Mouse (Mus musculus) layer of hippocampus, adult 11-12 months (tissue): ENCODE results near the gene Gm11639.
"Not testable (repeated sequence)": the region's sequence is repeated elsewhere in the genome, so short reads cannot be mapped to it uniquely, and the experiment has no call there.

Source experiments
- DNase-seq: peaks from one replicate; pipeline ENCODE4 v3.0.0; 2022; ENCODE audit warnings: low spot score

Gene Gm11639

DNA sequence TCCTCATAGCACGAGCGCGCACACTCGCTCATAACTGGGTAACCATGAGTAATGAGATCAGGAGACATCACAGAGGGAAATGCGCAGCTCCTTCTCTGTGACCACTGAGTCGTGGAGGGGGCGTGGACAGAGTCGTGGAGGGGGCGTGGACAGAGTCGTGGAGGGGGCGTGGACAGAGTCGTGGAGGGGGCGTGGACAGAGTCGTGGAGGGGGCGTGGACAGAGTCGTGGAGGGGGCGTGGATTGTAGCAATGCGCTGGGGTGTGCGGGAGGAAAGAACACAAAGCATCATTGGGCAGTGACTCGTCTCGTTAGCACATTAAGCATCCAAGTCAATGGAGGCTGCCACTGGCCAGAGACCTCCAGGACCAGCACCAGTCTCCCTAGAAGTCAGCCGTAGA, 426.9 kb downstream of the Gm11639 start:
- DNase-seq, result not testable (repeated sequence)

DNA sequence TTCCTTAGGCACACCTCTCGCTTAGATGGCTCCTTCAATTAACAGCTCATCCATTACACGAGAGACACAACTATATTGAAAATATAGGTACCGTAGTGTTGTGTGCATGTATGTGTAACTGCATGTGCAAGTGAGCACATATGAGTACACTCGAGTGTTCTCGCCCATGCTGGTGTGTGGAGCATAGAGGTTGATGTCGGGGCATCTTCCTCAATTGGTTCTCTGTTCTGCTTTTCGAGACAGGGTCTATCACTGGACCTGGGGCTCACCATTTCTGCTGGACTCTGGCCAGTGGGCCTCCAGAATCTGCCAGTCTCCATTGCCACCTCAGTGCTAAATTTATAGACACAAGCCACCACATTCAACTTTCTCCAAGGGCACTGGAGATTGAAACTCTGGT, 432.3 kb downstream of the Gm11639 start:
- no peak for DNase-seq

DNA sequence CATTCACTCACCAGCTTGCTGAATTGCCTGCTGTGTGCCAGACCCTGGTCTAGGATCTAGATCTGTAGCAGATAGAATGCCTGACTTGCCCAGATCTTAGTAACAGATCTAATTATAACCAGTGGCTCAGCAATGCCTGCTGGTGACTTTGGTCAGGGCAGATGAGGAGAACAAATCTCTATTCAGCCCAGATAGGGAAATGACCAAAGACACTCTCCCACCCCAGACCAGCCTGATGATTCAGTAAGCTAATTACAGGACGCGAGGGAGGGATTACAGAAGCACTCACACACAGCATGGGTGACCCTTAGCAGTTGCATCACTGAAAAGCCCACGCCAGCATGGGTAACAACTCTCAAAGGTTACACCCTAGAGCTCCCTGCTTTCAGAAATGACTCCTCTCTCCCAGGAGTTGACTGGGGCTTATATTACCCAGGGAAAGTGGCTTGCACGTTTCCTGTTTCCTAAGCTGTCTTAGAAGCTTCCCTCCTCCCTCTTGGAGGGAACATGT, 435.1 kb downstream of the Gm11639 start:
- no peak for DNase-seq

DNA sequence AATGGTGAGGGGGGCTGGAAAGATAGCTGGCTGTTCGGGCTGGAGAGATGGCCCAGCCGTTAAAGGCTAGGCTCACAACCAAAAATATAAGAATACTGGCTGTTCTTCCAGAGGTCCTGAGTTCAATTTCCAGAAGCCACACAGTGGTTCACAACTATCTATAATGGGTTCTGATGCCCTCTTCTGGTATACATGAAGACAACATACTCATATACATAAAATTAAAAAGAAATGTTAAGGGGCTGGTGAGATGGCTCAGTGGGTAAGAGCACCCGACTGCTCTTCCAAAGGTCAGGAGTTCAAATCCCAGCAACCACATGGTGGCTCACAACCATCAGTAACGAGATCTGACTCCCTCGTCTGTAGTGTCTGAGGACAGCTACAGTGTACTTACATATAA, 436.3 kb downstream of the Gm11639 start:
- not testable (repeated sequence) for DNase-seq

DNA sequence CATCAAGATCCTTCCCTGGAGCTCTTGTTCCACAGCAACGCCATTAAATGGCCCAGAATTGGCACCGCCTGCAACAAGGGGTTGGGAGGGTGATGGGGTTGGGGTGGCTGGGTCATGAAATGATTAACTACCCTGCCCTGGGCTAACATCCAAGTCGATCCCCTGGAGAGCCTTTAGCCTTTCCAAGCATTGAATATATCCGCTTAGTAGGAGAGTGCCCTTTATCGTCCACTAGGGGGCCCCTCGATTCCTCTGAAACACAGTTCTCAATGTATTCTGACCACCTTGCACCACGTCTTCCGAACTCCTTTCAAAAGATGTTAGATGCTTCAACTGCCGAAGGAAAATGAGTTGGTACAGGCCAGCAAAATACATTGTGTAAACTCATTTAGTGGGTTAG, 438.5 kb downstream of the Gm11639 start:
- no peak for DNase-seq

GRCm38 (mm10) chr11:105125735-105126519, 440.4 kb downstream of the Gm11639 start, which contains the start of gene Mettl2:
TSS of gene Mettl2 (plus strand) at chr11:105126425.
- DNase-seq, result peak; percentile 81

GRCm38 (mm10) chr11:105126520-105127029, 441.1 kb downstream of the Gm11639 start:
- DNase-seq, result no peak

DNA sequence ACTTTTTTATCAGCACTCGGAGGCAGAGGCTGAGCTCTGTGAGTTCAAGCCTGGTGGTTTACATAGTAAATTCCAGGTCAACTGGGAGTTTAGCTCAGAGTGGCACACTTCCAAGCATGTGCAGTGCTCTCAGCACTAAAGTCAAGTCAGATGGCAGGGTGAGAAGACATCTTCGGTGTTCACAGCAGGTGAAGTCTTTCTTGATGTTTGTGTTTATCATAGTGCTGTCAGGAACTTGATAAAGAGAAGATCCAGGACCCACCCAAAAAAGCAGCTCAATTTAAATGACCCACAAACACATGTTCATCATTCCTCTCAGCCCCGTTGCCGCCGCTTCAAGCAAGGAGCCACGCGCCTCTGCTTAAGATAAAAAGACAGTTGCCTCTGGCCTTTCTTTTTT, 450.2 kb downstream of the Gm11639 start:
- DNase-seq, result no peak

GRCm38 (mm10) chr11:105137255-105137654, 451.7 kb downstream of the Gm11639 start:
- not testable (repeated sequence) for DNase-seq

- not testable (repeated sequence) for DNase-seq
Measured at GRCm38 (mm10) chr11:105140512-105140911, 455.0 kb downstream of the Gm11639 start.

- DNase-seq, result no peak
Measured at GRCm38 (mm10) chr11:105141115-105141514, 455.6 kb downstream of the Gm11639 start.

DNA sequence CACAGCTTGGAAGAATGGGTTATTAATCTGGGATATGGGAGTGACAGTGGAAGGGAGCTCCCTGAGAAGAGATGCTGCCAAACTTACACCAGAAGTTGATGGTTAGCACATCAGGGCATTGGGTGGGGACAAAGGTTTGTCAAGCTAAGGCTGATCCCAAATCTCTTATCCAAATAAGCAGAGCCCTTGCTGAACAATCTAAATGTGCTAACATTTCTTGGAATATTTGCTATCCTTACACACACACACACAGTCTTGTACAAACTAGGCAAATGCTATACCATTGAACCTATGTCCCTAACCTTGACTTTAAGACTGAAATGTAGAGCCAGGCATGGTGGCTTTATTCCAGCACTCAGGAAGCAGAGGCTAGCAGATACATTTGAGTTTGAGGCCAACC, 458.1 kb downstream of the Gm11639 start:
- no peak for DNase-seq

GRCm38 (mm10) chr11:105144084-105144483, 458.6 kb downstream of the Gm11639 start:
- no peak for DNase-seq

- no peak for DNase-seq
Measured at GRCm38 (mm10) chr11:105144508-105145210, 459.2 kb downstream of the Gm11639 start.

GRCm38 (mm10) chr11:105145211-105145610, 459.7 kb downstream of the Gm11639 start:
- DNase-seq, result no peak

DNA sequence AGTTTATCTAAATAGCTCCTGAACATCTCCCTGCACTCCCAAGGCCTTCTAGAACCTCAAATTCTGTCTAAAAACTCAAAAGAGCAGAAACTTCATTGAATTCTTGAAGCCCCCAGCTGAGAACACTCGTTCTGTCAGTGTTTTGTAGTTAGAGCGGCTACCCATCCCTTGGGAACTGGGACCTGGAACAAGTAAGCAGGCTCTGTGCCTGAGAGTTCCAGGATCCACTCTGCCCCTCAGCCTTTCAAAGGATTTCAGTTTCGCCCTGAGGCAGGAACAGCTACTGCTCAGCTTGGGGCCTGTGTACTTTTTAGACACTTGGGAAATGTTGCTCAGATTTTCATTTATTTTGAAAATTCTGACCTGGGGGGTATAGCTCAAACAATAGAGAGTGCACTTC, 461.1 kb downstream of the Gm11639 start, which contains the start of gene Gm10842:
TSS of gene Gm10842 (plus strand) at position 301 of the 400 bp plus-strand sequence.
- no peak for DNase-seq

DNA sequence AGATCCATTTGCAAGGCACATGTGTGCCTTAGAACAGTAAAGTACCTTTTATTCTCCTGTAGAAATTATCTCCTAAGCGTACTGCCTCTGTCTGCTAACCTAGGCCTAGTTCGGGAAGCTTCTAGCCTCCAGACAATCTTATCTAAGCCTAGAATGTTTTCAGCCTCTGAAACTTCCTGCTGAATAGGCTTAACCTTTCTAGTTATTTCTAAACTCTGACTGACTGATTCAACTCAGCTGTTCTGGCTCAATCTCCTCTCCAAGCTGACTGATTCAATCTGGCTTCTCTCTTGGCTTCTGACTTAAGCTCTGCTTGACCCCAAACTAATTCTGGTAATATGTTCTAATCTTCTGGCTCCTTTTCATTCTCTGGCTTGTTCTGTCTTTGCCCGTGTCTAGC, 463.8 kb downstream of the Gm11639 start:
- DNase-seq, result no peak

GRCm38 (mm10) chr11:105149766-105150165, 464.3 kb downstream of the Gm11639 start:
- no peak for DNase-seq

DNA sequence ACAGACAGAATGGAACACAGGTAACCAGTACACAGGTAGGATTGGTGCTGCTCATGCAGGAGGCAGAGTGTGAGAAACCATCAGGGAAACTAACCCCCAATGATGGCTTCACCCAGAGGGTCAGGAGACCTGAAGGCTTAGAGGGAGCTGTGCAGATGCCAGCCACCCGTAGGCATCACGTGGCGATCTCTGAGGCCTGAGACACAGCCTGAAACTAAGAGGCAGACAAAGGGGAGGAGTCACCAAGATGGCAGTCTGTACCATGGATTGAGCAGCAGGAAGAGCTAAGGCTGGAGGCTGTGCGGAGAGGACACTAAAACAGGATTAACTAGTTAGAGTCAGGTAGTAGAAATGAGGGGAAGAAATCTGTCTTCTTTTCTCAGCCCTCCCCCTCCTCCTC, 465.2 kb downstream of the Gm11639 start:
- DNase-seq, result no peak

DNA sequence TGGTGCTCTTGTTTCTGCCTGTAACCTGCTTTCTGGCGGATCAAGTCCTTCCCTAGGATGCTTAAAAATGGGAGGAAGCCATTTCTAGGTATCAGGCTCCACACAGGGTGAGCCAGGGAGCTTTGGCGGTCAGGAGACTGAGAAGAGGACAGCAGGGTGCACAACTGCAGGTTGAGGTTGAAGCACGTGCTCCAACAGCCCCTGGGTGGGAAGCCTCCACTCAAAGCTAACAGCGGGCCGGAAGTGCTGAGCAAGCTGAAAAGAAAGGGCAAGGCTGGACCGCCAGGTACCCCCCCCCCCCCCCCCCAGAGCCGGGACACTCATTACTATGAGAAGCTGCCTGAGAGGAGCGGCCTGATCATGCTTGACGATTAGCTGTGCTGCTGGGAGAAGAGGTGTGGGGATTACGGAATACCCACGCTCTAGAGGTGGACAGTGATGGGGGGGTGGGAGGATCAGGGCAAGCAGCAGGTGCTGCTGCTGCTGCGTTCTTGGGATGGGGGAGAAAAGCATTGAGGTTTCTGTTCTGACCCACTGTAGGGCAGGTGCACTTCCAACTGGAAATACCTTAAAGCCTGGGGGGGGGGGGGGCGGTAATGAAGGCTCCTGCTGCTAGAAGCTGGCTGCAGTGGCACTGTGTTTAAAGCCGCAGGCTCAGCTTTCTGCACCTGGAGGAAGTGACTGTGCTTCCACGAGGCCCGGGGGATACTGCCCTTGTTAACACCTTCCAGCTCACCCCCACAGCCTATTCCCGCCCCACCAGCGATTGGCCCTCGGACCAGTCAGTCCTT, 465.9 kb downstream of the Gm11639 start:
- DNase-seq, result no peak

GRCm38 (mm10) chr11:105152017-105152300, 466.5 kb downstream of the Gm11639 start:
- DNase-seq, result no peak

DNA sequence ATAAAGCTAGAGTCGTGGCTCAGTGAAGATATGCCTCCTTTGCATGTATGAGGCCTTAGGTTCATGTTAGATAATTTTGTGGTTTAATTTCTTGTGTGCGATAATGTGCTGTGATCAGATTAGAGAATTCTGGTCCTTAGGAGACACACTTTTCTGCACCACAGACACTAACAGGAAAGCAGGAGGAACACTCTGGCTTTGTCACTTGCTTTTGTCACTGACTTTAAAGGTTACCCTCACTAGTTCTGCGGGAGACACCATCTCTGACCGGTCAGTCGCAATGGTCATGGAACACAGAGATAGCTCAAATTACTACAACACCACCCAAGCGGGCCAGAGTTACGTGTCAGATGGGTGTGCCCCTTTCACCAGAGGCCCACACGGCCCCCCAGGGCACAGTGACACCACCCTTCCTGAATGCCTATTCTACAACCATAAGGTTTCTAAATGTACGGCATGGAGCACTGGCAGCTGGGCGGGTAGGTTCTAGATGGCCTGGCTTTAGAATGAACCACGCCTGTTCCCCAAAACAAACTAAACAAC, 466.9 kb downstream of the Gm11639 start:
- no peak for DNase-seq
